Mouse (Mus musculus) hindbrain, embryonic 11.5 days (tissue): ENCODE data around the gene Sgk1. TPM values are rescaled to one million over a fixed set of nuclear protein-coding genes. Genes with fewer than 3 reads are reported as not detected.

ENCODE experiments used
- ATAC-seq: fragments of 200-750 bp; cut with Nextera tagmentation; 2 replicates; pipeline ENCODE4 v1.8.0; 2017; ENCODE audit warnings: mild to moderate bottlenecking, moderate TSS enrichment, moderate library complexity; ENCODE audit not compliant: low FRiP score
- DNase-seq: peaks from one replicate; pipeline ENCODE4 v3.0.0-alpha.2; 2015; ENCODE audit warnings: low spot score
- H3K27ac ChIP-seq: fragments of 300-500 bp; sonication (generic); 2 replicates; pipeline ENCODE4 v1.5.1; 2014; ENCODE audit warnings: mild to moderate bottlenecking, low read depth, low read length
- H3K27me3 ChIP-seq: fragments of 300-500 bp; sonication (generic); 2 replicates; pipeline ENCODE4 v1.6.1; 2014; ENCODE audit warnings: mild to moderate bottlenecking, low read length, moderate library complexity, mixed read lengths; ENCODE audit not compliant: control insufficient read depth, insufficient read depth
- H3K36me3 ChIP-seq: fragments of 300-500 bp; sonication (generic); 2 replicates; pipeline ENCODE4 v1.6.1; 2014; ENCODE audit warnings: mild to moderate bottlenecking, low read length, moderate library complexity, mixed read lengths; ENCODE audit not compliant: control insufficient read depth, insufficient read depth
- H3K4me1 ChIP-seq: fragments of 300-500 bp; sonication (generic); replicated peaks from 2 replicates; pipeline ENCODE4 v1.6.1; 2014; ENCODE audit warnings: low read length, mixed read lengths; ENCODE audit not compliant: control insufficient read depth, insufficient read depth
- H3K4me2 ChIP-seq: fragments of 300-500 bp; sonication (generic); replicated peaks from 2 replicates; pipeline ENCODE4 v1.6.1; 2014; ENCODE audit warnings: mild to moderate bottlenecking, low read depth, low read length
- H3K4me3 ChIP-seq: fragments of 300-500 bp; sonication (generic); 2 replicates; pipeline ENCODE4 v1.5.1; 2014; ENCODE audit warnings: low read depth, low read length
- H3K9ac ChIP-seq: fragments of 300-500 bp; sonication (generic); 2 replicates; pipeline ENCODE4 v1.6.1; 2014; ENCODE audit warnings: low read depth, low read length
- H3K9me3 ChIP-seq: fragments of 300-500 bp; sonication (generic); 2 replicates; pipeline ENCODE4 v1.6.1; 2016; ENCODE audit warnings: low read length; ENCODE audit not compliant: control insufficient read depth
- WGBS: fragments of 180-500 bp; shearing (Covaris S2); extraction: QIAGEN DNeasy Blood & Tissue Kit; methylation state at CpG from one replicate; pipeline ENCODE4 v1.1.7; 2014; 5-methylcytosine and 5-hydroxymethylcytosine counted together
- polyA plus RNA-seq: library from polyadenylated mRNA; unstranded; fragments of >200 nt; fragmentation: Nextera tagmentation; extraction: Ambion mirVana; gene quantifications from 2 replicates; pipeline ENCODE4 v1.2.1, GENCODE M21; 2014

Sgk1 gene
- polyA plus RNA-seq = 24.6 and 25.6 TPM in 2 replicates

DNA sequence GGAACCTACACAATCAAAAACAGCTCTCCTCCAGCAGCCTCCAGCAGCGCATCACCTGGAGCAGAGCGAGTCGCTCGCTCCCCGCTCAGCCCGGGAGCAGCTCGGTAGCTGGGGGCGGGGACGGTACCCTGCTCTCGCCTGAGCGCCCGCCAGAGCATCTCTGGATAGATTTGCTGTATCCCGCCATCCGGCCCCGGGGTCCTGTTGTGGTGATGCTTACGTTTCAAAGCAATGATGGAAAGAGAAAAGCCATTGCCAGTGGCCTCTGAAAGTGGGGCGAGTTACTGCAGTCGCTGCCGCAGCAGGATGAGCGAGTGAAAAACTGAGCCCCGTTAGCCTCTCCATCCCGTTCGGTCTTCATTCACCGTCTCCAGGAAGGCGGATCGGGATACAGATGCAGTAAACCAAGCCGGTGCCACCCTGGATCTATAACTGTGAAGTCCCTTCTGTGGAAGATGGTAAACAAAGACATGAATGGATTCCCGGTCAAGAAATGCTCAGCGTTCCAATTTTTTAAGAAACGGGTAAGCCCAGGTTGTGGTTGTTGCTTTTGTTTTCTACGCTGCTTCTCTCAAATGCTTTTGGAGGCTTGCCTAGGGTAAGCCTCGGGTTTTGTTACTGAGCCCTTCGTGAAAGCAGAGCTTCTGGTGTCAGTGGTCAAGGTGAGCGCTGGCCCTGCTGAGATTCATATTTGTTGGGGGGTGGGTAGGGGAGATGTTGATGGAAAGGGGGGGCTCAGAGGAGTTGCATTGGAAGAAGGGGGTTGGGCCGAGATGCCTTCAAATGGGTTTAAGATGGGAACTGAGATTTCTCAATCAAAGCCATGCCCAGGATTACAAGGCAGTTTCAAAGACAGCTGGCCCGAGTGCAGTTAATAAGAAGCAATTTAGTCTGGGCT, at the start of gene Sgk1:
Sgk1 (plus strand) TSS at position 1 of the 898 bp plus-strand sequence.
- ATAC-seq = peak; percentile 86

DNA sequence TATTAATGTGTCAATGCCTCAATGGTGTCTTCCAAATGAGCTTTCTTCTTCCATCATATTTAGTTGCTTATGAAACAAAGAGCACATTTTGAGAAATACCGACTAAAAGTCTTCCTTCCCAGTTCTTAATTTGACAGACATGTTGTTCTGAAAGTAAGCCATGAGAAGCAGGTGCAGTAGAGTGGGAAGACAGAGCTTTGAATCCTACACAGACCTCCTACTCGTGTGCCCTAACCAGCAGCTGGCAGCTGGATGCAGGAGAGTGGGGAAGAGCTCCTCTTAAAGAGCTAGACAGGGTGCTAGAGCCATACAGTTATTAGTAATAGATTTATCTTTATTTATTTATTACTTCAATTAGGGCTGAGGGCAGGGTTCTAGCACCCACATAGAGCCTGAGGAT, 49.7 kb upstream of the Sgk1 start:
- no peak for ATAC-seq
- Histone ChIP-seq H3K4me3 (no peak overlapping the region), H3K9me3 (no peaks in the 10 kb centered on the region), H3K27ac (no peak overlapping the region), H3K36me3 (no peaks in the 10 kb centered on the region), H3K4me2 (no peak overlapping the region), H3K9ac (no peak overlapping the region), H3K4me1 (peaks cover 2% of the 10 kb centered on the region; the same call in 1 of the 2 replicates), H3K27me3 (no peaks in the 10 kb centered on the region)
- DNase-seq = no peak
- 82% methylated on average over 2 of the region's 2 CpGs for WGBS

More for the DNA sequence above, at the start of gene Sgk1:
- H3K27ac ChIP-seq = peak within 1 kb of the TSS; percentile 58
- peak within 1 kb of the TSS; percentile 72 for H3K4me2 ChIP-seq
- H3K36me3 ChIP-seq = no peaks in the 10 kb centered on the region
- no peaks in the 10 kb centered on the region for H3K9me3 ChIP-seq
- H3K4me1 ChIP-seq = 0 out of 2 replicates have a peak, but pooled peaks cover 2% of the 10 kb centered on the region
- 1% methylated on average over 36 of the region's 36 CpGs for WGBS
- H3K4me3 ChIP-seq = peak within 1 kb of the TSS; percentile 46
- H3K27me3 ChIP-seq = no peaks in the 10 kb centered on the region
- H3K9ac ChIP-seq = peak within 1 kb of the TSS; percentile 53
- peak; percentile 70 for DNase-seq

GRCm38 (mm10) chr10:21833757-21834156, 48.2 kb upstream of the Sgk1 start:
- no peak overlapping the region for H3K4me3 ChIP-seq
- H3K27me3 ChIP-seq = no peaks in the 10 kb centered on the region
- no peak for ATAC-seq
- no peak overlapping the region for H3K27ac ChIP-seq
- H3K4me1 ChIP-seq = peaks cover 2% of the 10 kb centered on the region; the same call in 1 of the 2 replicates
- DNase-seq = no peak
- H3K4me2 ChIP-seq = no peak overlapping the region
- H3K36me3 ChIP-seq = no peaks in the 10 kb centered on the region
- no peak overlapping the region for H3K9ac ChIP-seq
- no peaks in the 10 kb centered on the region for H3K9me3 ChIP-seq
- WGBS = 87% methylated on average over 3 of the region's 3 CpGs

GRCm38 (mm10) chr10:21835077-21835476, 46.9 kb upstream of the Sgk1 start:
- H3K36me3 ChIP-seq = no peaks in the 10 kb centered on the region
- H3K27ac ChIP-seq = no peak overlapping the region
- no peak overlapping the region for H3K4me3 ChIP-seq
- no peaks in the 10 kb centered on the region for H3K4me1 ChIP-seq
- no peak for DNase-seq
- H3K9ac ChIP-seq = no peak overlapping the region
- ATAC-seq = no peak
- 77% methylated on average over 7 of the region's 7 CpGs for WGBS
- H3K27me3 ChIP-seq = no peaks in the 10 kb centered on the region
- H3K4me2 ChIP-seq = no peak overlapping the region
- H3K9me3 ChIP-seq = no peaks in the 10 kb centered on the region

DNA sequence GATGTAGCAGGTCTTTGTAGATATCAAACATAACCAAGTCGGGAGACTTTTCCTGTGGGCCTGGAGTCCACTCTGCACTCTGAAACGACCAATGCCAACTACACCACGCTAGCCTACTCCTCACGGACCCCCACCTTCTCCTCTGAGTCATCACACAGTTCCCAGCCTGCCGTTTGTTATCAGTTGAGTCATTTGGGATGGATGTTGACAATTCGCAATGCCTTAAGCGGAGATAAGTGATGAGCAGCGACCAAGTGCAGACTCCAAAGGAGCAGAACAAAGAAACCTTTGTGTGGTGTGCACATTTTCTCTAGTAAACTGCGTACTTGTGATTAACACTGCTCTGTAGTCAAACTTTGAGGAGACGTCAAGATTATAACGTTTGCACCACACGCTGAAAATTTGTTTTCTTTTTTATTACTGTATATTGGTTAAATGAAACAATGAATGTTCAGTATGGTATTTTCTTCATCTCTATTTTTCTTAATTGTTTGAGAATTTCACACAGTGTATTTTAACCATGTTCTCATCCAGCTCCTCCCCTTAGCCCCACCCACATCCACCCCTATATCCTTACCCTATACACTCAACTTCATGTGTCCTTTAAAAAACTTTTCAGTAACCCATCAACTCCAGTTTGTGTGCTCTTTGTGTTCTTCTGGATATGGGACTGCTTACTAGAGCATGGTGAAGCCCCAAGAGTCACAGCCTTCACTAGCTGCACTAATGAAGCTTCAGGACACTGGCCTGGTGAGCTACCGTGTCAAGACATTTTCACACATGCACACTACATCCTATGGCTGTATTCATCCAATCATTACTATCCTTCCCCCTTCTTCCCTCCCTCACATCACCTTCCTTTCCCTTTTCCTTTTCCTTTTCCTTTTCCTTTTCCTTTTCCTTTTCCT, 42.5 kb upstream of the Sgk1 start:
- H3K4me2 ChIP-seq = no peak overlapping the region

DNA sequence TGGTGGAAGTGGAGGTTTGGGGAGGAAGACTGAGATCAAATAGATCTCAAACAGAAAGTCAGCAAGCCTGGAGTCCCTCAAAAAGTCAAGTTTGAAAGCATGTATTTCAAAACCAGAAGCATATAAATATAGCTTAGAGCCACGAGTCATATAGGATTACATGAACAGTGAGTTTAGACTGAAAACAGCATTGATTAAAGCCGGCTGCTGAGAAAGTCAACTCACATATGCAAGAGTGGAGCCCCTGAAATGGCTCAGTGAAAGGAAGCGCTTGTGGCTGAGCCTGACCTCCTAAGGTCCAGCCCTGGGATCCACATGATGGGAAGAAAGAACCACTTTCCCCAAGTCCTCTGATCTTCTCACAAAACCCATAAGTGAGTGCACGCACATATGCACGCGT, 38.7 kb upstream of the Sgk1 start:
- Histone ChIP-seq H3K27ac (no peak overlapping the region), H3K9ac (no peak overlapping the region), H3K4me2 (no peak overlapping the region), H3K4me3 (no peak overlapping the region), H3K9me3 (no peaks in the 10 kb centered on the region), H3K27me3 (no peaks in the 10 kb centered on the region), H3K4me1 (no peaks in the 10 kb centered on the region), H3K36me3 (no peaks in the 10 kb centered on the region)
- DNase-seq (no peak), ATAC-seq (no peak)
- WGBS = 89% methylated on average over 6 of the region's 6 CpGs

More for the DNA sequence above, 42.5 kb upstream of the Sgk1 start:
- H3K9ac ChIP-seq = no peak overlapping the region
- H3K36me3 ChIP-seq = no peaks in the 10 kb centered on the region
- ATAC-seq (no peak), DNase-seq (no peak)
- H3K27ac ChIP-seq = no peak overlapping the region
- H3K4me3 ChIP-seq = no peak overlapping the region
- no peaks in the 10 kb centered on the region for H3K27me3 ChIP-seq
- H3K4me1 ChIP-seq = no peaks in the 10 kb centered on the region
- H3K9me3 ChIP-seq = no peaks in the 10 kb centered on the region
- 73% methylated on average over 13 of the region's 13 CpGs for WGBS

DNA sequence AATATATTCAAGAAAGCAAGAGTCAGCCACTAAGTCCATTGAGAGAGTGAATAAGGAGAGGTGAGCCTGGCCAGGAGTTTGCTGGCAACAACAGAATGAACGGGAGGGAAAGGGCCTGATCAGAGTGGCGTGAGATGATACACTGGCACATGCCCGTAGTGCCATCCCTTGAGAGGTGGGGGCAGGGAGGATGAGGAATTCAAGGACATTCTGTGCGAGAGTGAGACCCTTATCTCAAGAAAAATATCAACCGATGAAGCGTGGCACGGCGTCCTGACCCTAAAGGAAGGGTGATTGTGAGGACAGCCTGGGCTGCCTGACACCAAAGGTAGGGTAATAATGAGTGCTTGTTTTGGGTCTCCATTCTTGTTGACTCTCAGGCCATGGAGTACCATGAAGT, 38.1 kb upstream of the Sgk1 start:
- ATAC-seq = no peak
- H3K27ac ChIP-seq = no peak overlapping the region
- DNase-seq = no peak
- no peak overlapping the region for H3K4me2 ChIP-seq
- H3K9ac ChIP-seq = no peak overlapping the region
- no peaks in the 10 kb centered on the region for H3K9me3 ChIP-seq
- no peak overlapping the region for H3K4me3 ChIP-seq
- no peaks in the 10 kb centered on the region for H3K27me3 ChIP-seq
- 79% methylated on average over 8 of the region's 8 CpGs for WGBS
- no peaks in the 10 kb centered on the region for H3K36me3 ChIP-seq
- H3K4me1 ChIP-seq = no peaks in the 10 kb centered on the region

DNA sequence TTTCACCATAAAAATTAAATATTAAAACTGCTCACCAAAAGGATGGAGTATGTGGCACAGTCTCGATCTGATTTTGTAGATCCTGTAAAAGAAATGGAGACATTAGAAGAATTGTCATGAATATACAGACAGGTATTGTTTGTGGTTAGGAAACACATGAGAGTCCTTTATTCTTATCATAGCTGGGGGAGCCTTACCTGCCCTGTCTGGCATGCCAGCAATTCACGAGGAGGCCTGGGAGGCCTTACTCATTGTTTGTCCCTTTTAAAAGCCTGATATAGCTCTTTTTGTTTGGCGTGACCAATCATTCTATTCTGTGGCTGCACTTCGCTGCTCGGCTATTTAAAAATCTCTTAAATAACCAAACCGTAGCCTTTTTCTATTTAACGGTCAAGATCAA, 37.6 kb upstream of the Sgk1 start:
- Histone ChIP-seq H3K27ac (no peak overlapping the region), H3K4me1 (no peaks in the 10 kb centered on the region), H3K9me3 (no peaks in the 10 kb centered on the region), H3K4me2 (no peak overlapping the region), H3K4me3 (no peak overlapping the region), H3K9ac (no peak overlapping the region), H3K36me3 (no peaks in the 10 kb centered on the region), H3K27me3 (no peaks in the 10 kb centered on the region)
- DNase-seq (no peak), ATAC-seq (no peak)
- 44% methylated on average over 7 of the region's 7 CpGs for WGBS
